Mouse (Mus musculus) ovary, adult 10 weeks (tissue): ENCODE results near the gene Rmnd1. TPM values are rescaled to one million over a fixed set of nuclear protein-coding genes. Genes with fewer than 3 reads are reported as not detected.

Source experiments
- polyA plus RNA-seq: library from polyadenylated mRNA; stranded (reverse); fragments of 350-450 nt; fragmentation: Illumina TruSeq; extraction: RNeasy Lipid Tissue Mini Kit (QIAGEN cat#74804); gene quantifications from one replicate; pipeline ENCODE4 v1.2.3, GENCODE M21; 2014

Gene Rmnd1
- polyA plus RNA-seq: 48.6 TPM

GRCm38 (mm10) chr10:4432123-4432931 is at the start of gene Rmnd1, which contains the start of gene Armt1:
Gene Rmnd1 (minus strand): TSS chr10:4432388.
Gene Armt1 (plus strand): TSS chr10:4432467.

GRCm38 (mm10) chr10:4387701-4388383 is 44.3 kb downstream of the Rmnd1 start, which contains the start of gene Zbtb2:
Gene Zbtb2 (minus strand): TSS chr10:4388108.

Other genes starting within 250 kb of the Rmnd1 start
- gene Akap12, start 166.0 kb downstream of the Rmnd1 start, polyA plus RNA-seq: 13.0 TPM
- gene Zbtb2, start 44.3 kb downstream of the Rmnd1 start, polyA plus RNA-seq: 20.2 TPM
- 48.4 TPM for gene Armt1, start 79 bp upstream of the Rmnd1 start, polyA plus RNA-seq
- gene Ccdc170, start 50.1 kb upstream of the Rmnd1 start, polyA plus RNA-seq: 3.8 TPM
- gene Esr1, start 179.2 kb upstream of the Rmnd1 start, polyA plus RNA-seq: 161 TPM